Mouse (Mus musculus) gastrocnemius, adult 18-20 months (tissue): ENCODE results near the gene Ablim2. TPM values are rescaled to one million over a fixed set of nuclear protein-coding genes. Genes with fewer than 3 reads are reported as not detected.
A peak's percentile ranks its signal among the peaks of the same experiment; 100 is the strongest.

Experiments used
- DNase-seq: peaks from one replicate; pipeline ENCODE4 v3.0.0; 2021; ENCODE audit warnings: low spot score
- long read RNA-seq, 2 experiments: library from polyadenylated mRNA; stranded (forward); transcript quantifications; one replicate each; pipeline ENCODE4 v2.0.0; 2021
- total RNA-seq, 2 experiments: library from RNA; stranded (reverse); gene quantifications; 2 replicates each; pipeline ENCODE4 v1.2.3; 2021

Ablim2 gene
- total RNA-seq = 10 to 100 TPM; 35.0 to 45.0 TPM
- long read RNA-seq, experiment 1, partial matches to known transcripts = 9 of 20 reads
- long read RNA-seq, experiment 1, other reads (novel, unspliced or antisense) = 11 of 20 reads
- long read RNA-seq, experiment 2, partial matches to known transcripts = 5 of 17 reads
- long read RNA-seq, experiment 2, other reads (novel, unspliced or antisense) = 12 of 17 reads

DNA sequence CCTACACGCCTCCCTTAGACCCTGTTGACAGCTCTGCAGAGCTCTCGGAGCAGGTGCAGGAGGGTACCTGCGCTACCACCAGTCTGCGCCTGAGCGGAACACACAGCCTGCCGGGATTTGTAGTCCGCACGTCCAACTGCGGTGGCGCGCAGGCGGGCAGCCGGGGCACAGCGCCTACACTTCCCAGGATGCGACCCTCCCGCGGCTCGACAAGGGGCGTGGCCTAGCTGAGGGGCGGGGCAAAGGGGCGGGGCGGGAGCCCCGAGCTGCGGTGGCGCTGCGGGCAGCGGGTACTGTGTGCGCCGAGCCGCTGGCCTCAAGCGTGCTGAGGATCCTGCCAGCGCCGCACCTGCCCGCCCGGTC is at the start of gene Ablim2:
Ablim2 (plus strand) TSS at position 242 of the 363 bp plus-strand sequence.
- peak; percentile 91 for DNase-seq

DNA sequence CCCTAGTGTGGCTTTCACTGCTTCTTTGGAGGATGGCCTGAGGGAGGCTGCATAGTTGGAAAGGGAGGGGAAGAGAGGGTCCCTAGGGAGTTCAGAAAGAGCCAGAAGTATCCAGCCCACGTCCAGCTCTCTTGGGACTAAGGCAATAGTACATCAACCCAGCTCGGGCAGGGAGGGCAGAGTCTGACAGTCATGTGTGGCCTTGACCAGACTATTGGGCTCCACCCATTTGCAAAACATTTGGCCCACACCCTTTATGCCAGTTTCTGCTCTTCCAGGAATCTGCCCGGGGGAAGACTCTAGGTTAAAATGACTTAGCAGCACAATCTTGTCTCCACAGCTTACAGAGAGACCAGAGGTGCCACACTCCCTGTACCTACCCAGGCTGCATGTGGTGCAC is 47.2 kb upstream of the Ablim2 start:
- DNase-seq = no peak

DNA sequence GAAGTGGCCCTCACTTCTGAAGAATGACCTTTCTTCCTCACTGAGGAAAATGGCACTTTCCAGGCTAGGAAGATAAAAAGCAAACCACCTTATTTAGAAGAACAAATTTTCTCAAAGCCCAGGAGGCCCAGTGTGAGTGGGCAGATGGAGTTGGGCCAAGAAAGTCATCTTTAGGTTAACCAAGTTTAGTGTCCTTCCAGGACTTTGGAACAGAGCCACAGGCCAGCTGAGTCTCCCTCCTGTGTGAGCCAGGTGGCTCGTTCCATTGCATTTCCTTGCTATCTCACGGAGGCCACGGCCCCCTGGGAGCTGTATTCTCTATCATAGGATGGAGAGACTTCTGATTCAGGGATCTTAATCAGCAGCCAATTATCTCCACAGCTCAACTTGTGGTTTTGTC is 46.7 kb upstream of the Ablim2 start:
- DNase-seq = no peak

DNA sequence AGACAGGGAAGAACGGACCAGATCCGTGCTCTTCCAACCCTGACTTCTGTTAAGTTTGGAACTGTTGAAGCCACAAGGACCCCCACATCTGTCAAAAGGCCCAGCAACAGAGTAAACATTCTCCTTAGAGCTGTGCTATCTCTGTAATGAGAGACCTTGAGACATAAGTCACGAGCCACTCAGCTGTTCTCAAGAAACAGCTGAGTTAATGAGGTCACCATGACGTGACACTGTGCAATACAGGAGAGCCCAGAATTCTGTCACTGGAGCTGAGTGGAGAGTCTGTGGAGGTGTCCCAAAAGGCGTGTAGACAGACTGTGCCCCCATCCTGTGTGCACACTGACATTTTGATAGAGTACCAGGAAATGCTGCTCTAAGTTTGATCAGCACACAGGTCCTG is 45.2 kb upstream of the Ablim2 start:
- no peak for DNase-seq

DNA sequence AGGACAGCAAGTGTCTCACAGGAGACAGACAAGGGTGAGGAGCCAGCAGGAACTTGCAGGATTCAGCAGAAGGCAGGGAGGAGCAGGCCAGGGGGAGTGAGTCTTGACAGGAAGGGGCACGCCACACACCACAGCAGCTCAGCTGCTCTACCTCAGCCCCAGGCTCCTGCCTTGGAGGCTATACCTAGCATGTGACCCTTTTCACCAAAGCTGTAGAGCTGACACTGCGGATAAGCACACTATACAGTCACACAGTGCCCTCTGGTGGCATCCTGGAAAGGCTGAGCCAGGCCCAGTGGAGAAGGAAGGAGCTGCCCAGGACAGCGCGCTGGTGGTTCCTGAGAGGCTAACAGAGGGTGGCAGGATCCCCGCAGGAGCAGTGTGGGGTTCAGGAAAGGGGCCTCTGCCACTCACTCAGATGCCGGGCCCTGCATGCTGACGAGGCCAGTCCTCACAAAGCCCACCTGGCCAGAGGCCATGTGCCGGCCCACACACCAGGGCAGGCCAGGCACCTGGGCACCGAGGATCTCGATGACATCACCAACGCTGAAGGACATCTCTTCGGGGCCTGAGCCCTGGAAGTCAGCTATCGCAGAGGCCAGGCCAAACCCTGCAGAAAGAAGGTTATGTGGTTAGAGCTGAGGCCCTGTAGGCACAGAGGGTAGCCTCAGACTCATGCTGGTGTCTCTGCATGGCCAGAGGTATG is 43.9 kb upstream of the Ablim2 start:
- DNase-seq = peak; percentile 82

DNA sequence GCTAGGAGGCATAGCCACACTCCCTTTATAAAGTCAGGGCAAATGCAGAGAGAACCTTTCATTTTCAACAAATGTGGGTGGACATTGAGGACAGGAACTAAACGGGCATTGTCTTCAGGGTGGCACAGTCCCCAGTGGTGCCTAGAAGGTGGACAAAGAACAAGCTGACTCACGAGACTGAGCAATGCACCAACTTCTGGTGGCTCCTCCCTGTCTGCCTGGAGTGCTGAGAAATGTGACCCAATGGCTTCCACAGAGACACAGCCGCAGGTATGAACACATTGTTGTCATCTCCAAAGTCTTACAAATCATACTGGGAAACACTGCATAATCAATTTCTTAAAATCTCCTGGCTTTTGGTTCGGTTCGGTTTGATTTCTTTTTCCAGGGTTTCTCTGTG is 40.2 kb upstream of the Ablim2 start:
- DNase-seq = no peak

DNA sequence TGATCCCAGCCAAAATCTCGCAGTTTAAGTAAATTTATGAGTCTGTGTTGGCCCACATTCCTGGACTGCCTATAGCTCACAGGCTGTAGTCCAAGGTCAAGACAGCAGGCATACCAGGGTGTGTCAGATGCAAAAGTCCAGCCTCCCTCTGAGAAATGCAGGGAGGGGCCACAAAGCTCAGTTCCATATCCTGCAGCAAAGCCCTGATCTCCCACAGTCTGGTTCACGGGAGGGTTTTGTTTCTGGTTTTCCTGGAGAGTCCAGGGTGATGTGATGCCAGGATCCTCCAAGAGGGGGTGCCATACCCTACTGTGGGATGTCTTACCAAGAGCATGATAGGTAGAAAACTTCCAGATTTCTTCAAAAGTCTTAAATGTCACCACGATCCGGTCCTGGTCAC is 39.7 kb upstream of the Ablim2 start:
- DNase-seq = peak; percentile 46

DNA sequence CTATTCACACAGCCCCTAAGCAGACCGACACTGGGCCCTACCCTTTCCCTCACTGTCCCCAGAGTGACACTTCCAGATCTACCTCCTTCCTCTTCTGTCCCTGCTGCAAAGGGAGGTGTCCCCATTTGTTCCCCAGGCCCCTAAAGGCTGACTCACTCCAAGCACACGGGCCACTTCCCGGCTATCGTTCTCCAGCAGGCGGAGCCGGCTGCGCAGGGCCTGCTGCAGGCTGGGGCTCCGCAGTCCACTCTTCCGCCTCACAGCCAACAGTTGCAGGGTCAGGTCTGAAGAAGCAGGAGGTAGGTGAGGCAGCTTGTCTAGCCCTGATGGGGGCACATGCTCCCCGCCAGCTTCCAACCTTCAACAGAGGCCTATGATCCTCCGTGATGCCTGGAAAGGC is 38.9 kb upstream of the Ablim2 start:
- no peak for DNase-seq

DNA sequence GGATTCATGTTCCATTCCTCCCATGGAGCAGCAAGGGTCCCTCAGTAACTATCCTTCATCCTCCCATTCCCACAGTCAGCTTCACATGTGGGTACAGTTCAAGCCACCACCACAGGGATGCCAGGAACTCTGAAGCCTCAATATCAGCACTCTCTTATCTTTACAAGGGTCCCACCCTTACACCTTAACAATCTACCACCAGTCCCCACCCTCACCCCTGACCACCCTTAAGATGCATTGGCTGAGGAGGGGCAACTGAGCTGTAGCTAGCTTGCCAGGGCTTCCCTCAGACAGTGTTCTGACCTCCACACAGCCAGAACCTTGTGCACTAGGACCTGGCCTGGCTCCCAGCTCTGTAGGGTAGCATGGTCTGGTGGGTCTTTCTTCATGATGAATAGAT is 38.3 kb upstream of the Ablim2 start:
- DNase-seq = no peak

DNA sequence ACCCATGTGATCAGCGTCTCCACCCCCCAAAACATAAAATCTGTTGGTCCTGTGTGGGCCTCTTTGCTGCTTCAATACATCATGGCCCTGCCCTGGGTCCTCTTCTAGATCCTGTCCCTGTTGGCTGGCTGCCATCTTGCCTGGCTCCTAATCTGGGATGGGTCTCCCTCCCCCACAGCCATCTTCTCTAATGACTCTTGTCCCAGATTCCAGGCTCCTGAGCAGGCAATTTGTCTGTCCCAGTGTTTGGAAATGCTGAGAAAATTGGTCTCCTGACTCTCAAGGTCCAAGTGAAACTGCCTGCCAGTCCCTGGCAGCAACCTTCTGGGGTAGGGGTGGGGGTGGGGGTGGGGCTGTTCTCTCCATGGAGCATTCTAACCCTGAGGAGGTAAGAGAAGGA is 37.8 kb upstream of the Ablim2 start:
- no peak for DNase-seq

DNA sequence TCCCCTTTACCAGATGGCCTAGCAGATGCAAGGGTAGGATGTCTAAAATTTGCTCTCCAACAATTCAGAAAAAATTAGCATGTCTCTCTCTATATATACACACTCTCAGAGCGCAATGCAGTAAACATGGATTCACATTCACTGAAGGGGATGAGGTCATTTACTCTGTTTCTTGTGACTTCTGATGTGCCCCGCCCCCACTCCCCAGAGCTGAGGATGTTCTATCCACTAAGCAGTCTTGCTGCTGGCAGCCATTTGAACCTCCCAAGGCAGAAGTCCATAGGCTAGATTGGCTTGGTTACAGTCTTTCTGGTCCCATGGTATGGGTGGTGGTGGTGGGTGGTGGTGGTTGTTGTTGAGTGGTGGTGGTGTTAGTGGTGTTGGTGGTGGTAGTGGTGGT is 35.7 kb upstream of the Ablim2 start:
- no peak for DNase-seq

DNA sequence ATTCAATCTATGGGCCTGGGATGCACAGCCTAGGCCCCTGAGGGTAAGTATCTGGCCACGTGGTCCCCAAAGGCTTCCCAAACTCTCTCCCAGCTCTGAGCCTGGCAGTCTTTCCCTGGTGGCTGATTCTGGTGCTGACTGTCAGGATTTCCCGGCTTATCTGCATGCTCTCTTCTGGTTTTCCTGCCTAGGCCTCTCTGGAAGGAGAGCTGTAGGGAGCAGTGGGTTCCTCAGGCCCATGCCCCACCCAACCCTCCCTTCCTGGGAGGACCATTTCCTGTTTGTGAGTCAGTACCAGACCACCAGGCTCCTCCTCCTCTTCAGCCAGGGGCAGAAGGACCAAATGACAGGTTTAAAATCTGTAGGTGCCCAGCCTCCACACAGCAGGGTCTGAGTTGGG is 35.0 kb upstream of the Ablim2 start:
- no peak for DNase-seq

DNA sequence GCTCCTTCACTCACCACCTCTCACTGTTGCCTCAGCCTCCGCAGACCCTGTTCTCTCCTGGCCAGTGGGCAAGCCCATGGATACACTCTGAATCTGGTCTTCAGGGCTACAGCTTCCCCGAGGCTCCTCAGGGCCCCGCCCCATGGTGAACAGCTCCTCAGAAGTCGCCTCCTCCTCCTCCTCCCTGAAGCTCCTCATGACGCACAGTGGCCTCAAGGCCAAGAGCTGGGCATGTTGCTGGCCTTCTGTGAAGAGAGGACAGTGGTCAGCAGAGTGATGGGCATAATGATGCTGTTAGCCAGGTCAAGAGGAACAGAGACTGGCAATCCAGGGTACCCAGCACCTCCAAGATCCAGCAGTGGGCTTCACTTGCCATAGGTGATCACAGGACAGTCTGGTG is 33.8 kb upstream of the Ablim2 start:
- DNase-seq = no peak

DNA sequence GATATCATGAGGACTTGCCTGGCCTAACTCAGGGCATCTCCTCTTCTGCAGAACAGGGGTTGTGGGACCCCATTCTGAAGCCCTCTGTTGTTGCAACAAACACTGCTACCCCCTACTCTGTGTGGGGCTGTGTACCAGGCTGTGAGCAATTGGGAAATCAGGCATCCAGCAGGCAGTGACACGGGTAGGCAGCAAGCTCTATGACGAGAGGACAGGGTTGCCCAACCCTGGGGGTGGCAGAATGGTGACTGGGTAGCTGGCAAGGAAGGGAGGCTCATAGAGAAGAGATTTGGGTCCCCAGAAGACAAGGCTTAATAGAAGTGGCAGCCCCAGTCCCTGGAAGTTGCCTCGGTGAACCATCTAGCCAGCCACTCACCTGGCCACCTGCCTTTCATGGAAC is 31.8 kb upstream of the Ablim2 start:
- DNase-seq = no peak

DNA sequence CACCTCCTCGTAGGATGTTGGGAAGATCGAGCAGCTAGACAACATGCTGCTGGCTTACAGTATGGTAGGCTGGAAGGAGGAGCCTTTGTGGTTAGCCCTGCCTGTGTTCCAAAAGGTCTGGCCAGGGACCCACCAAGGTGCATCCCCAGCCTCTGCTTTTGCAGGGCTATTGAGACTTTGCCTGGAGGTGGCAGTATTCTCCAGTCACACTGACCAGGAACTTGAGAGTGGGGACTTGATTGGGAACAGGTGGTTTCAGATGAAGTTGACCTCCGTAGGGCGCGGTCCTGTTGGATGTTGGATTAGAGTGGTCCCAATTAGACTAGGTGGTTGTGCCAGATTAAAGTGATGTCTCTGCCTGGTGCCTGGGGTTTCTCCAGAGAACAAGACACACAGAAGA is 30.2 kb upstream of the Ablim2 start:
- DNase-seq = no peak

DNA sequence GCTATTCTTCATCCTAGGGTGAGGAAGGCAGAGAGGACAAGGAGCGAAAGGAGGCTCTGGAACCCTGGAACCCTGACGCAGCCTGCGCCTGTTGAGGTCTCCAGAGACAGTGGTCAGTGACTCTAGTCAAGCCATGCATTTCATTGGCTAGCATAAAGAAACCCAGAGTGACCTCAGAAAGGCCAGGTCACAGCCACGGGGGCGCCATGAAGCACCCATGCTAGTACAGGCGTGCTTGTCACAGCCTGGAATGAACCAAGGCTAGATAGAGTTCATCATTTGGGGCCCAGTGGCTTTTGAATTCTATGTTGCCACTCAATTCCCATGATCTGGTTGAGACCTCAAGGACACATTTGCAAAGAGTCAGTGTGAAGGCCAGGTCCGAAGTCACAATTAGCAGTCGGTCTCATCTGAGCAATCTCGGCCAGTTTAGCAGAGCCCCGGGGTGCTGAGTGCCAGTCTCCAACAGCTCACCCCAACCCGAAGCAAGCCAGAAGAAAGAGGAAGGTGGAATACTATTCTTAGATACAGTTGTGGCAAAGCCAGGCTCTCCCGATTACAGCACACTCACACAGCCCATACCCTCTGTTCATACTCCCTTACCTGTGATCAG is 29.2 kb upstream of the Ablim2 start:
- no peak for DNase-seq

DNA sequence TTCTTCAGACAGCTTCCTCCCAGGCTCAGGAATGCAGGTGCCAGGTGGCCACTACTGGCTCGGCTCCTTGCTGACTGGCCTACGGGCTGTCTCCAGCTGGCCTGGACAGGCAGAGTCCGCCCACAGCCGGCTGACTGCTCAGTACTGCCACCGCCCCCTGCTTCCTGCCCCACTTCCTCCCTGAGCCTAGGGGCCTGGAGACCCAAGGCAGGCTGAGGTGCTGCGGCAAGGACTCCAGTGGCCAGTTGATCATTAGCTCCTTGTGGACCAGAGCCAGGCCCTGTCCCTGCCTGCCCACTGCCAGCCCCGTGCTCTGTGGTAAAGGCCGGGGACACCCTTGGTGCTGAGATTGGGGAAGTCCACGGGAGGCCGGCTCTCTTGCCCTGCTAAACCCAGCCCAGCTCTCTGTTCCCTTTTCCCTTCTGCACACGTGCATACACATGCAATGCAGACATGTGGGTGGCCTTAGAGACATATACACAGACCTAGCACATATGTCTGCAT is 28.7 kb upstream of the Ablim2 start:
- peak; percentile 31 for DNase-seq

DNA sequence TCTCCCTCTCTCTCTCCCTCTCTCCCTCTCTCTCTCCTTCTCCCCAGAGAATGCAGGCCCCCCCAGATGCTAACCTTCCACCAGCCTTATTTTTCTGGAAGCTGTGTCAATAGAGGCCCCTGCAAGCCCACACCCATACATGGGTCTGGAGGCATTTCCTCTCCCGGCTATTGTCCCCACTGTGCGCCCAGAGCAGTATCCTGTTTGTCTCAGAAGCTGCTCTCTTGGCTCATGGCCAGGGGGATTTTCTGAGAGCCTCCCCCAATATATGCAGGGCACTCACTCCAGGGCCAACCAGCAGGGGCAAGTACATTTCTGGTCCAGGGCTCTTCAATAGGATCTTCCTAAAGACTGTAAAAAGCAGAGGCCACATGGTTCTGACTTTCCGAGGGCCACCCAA is 27.8 kb upstream of the Ablim2 start:
- no peak for DNase-seq

DNA sequence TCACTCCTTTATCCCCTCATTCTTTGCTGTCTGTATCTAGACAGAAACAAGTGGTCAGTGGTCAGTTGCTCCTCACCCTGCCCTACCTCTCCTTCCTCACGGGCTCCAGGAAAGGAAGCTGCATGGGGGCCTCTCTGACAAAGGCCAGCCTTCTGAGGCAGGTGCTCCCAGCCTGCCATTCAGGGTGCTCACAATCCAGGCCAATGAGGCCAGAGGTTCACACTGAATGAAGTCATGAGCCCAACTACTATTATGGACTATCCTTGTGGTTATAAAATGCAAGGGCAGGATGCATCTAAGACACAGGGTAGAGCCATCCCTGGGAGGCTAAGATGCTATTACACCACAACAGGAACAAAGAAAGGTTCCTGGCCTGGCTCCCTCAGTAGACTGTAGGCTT is 27.1 kb upstream of the Ablim2 start:
- no peak for DNase-seq

DNA sequence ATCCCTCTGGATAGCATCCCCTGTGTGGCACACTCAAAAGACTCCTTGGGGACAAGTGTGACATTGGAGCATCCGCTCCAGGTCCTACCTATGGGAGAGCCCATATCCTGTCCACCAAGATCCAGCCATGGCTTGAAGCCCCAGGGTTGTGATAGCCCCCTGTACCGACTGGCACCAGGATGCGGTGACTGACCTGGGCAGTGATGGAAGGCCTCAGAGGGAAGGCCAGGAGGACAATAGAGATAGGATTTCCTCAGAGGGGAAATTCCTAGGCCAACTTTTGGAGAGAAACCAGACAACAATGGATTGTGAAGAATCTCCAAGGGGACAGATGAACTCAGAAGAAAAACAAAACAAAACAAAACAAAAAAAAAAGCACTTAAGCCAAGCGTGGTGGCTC is 26.7 kb upstream of the Ablim2 start:
- DNase-seq = no peak

DNA sequence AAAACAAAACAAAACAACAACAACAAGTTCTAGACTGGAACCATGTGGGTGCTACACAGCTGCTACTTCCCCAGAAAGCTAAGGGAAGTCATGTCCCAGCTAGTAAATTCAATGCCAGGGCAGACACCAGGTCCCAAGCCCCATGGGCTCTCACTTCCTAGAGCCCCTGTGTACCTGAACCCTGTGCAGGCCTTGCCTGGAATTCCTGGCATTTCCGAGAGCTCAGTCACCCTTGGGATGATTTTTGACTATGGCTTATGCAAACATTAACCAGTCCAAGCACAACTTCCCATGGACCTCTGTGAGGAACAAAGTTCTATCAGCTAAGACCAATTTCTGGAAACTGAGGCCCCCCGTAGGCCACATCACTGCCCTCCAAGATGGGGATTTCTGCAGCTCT is 24.2 kb upstream of the Ablim2 start:
- DNase-seq = no peak

DNA sequence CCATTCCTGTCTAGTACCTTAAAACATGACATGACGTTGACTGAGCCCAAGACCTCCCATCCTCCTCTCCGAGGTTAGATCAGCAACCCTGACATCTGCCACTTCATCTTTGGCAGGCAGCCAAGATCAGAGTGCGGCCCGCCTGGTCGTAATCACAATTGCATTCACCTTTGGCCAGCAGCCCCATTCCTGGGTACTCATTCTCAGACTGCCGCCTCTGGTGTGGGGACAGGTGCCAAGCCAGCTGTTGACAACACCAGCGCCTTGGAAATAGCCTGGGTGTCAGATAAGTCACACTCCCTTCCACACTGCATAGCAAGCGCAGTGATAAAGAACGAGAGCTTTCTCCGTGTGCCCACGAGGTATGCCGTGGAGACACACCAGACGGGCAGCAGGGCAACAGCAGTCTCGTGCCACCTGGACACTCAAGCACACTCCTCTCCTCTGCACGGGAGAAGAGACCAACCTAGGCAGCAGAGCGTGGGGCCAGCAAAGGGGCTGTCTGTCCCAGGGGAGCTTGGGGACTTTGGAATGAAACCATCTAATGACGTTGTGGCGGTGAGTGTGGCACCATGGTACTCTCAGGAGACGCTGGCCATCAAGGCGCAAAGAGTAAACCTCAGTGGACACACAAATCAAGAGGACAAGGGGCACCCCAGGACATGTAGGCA is 20.3 kb upstream of the Ablim2 start:
- DNase-seq = peak; percentile 35

DNA sequence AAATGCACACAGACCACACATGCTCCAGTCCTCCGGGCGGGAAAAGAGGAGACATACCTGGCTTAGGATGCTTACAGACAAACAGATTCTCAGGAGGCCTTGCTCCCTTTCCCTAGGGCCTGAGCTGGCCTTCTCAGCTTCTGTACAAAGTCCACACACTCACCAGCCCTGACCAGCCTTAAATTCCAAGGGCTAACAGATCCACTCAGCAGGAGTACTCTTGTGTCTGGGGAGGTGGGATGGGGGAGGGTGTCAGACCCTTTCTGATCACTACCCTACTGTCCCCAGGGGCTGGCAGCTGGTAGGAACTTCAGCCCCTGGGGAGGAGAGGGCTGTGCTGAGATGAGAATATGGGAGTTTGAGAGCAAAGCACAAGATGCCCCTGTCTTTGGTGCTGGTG is 18.7 kb upstream of the Ablim2 start:
- no peak for DNase-seq
